Mouse (Mus musculus) embryonic facial prominence, embryonic 11.5 days (tissue): ENCODE measurements around the gene Jarid2. TPM values are rescaled to one million over a fixed set of nuclear protein-coding genes. Genes with fewer than 3 reads are reported as not detected.

Source experiments
- ATAC-seq: fragments of 200-750 bp; cut with Nextera tagmentation; replicated peaks from 2 replicates; pipeline ENCODE4 v1.8.0; 2017; ENCODE audit warnings: low read depth; ENCODE audit not compliant: insufficient number of reproducible peaks, low FRiP score, low TSS enrichment
- DNase-seq: peaks from one replicate; pipeline ENCODE4 v3.0.0-alpha.2; 2015; ENCODE audit warnings: low spot score
- H3K27ac ChIP-seq: fragments of 300-500 bp; sonication (generic); replicated peaks from 2 replicates; pipeline ENCODE4 v1.5.1; 2014; ENCODE audit warnings: mild to moderate bottlenecking, low read depth, low read length, control low read depth
- H3K27me3 ChIP-seq: fragments of 300-500 bp; sonication (generic); 2 replicates; pipeline ENCODE4 v1.6.1; 2014; ENCODE audit warnings: mild to moderate bottlenecking, low read length, moderate library complexity, mixed read lengths; ENCODE audit not compliant: control insufficient read depth, insufficient read depth
- H3K36me3 ChIP-seq: fragments of 300-500 bp; sonication (generic); replicated peaks from 2 replicates; pipeline ENCODE4 v1.6.1; 2014; ENCODE audit warnings: low read depth, mild to moderate bottlenecking, low read length, moderate library complexity, mixed read lengths; ENCODE audit not compliant: control insufficient read depth, insufficient read depth
- H3K4me1 ChIP-seq: fragments of 300-500 bp; sonication (generic); 2 replicates; pipeline ENCODE4 v1.6.1; 2014; ENCODE audit warnings: low read length, mixed read lengths; ENCODE audit not compliant: control insufficient read depth, insufficient read depth
- H3K4me2 ChIP-seq: fragments of 300-500 bp; sonication (generic); 2 replicates; pipeline ENCODE4 v1.6.1; 2014; ENCODE audit warnings: low read depth, mild to moderate bottlenecking, control low read depth, low read length, moderate library complexity
- H3K4me3 ChIP-seq: fragments of 300-500 bp; sonication (generic); 2 replicates; pipeline ENCODE4 v1.5.1; 2014; ENCODE audit warnings: low read depth, low read length, control low read depth
- H3K9ac ChIP-seq: fragments of 300-500 bp; sonication (generic); replicated peaks from 2 replicates; pipeline ENCODE4 v1.6.1; 2014; ENCODE audit warnings: mild to moderate bottlenecking, control low read depth, low read length
- H3K9me3 ChIP-seq: fragments of 300-500 bp; sonication (generic); replicated peaks from 2 replicates; pipeline ENCODE4 v1.6.1; 2016; ENCODE audit warnings: mild to moderate bottlenecking, low read length, inconsistent platforms, mixed read lengths; ENCODE audit not compliant: control insufficient read depth
- WGBS: fragments of 180-500 bp; shearing (Covaris S2); extraction: QIAGEN DNeasy Blood & Tissue Kit; methylation state at CpG from one replicate; pipeline ENCODE4 v1.1.7; 2014; 5-methylcytosine and 5-hydroxymethylcytosine counted together
- polyA plus RNA-seq: library from polyadenylated mRNA; unstranded; fragments of >200 nt; fragmentation: Nextera tagmentation; extraction: Ambion mirVana; gene quantifications from 2 replicates; pipeline ENCODE4 v1.2.1, GENCODE M21; 2014

The Jarid2 gene
- polyA plus RNA-seq, 1 experiment from 2014 or later, result 32.9 TPM

- WGBS, result 75% methylated on average over 5 of the region's 5 CpGs
- Histone ChIP-seq H3K27me3 (no peaks in the 10 kb centered on the region), H3K4me2 (no peak overlapping the region), H3K27ac (no peak overlapping the region), H3K9ac (no peak overlapping the region), H3K4me1 (no peaks in the 10 kb centered on the region), H3K9me3 (no peaks in the 10 kb centered on the region), H3K4me3 (no peak overlapping the region), H3K36me3 (no peaks in the 10 kb centered on the region; the same call in 1 of the 2 replicates)
- DNase-seq, result no peak
- ATAC-seq, result no peak
These were observed 41.7 kb downstream of the Jarid2 start for GRCm38 (mm10) chr13:44770808-44771605.

- no peak for ATAC-seq
- H3K27ac ChIP-seq, result no peak overlapping the region
- no peak overlapping the region for H3K4me3 ChIP-seq
- H3K27me3 ChIP-seq, result no peaks in the 10 kb centered on the region
- H3K4me2 ChIP-seq, result no peak overlapping the region
- no peaks in the 10 kb centered on the region for H3K4me1 ChIP-seq
- H3K9ac ChIP-seq, result no peak overlapping the region
- no peaks in the 10 kb centered on the region; the same call in 1 of the 2 replicates for H3K36me3 ChIP-seq
- WGBS, result 85% methylated on average over 3 of the region's 3 CpGs
- H3K9me3 ChIP-seq, result no peaks in the 10 kb centered on the region
- no peak for DNase-seq
These were observed 43.5 kb downstream of the Jarid2 start for GRCm38 (mm10) chr13:44772816-44773215.

- Histone ChIP-seq H3K4me2 (no peak overlapping the region), H3K4me3 (no peak overlapping the region), H3K4me1 (no peaks in the 10 kb centered on the region), H3K36me3 (no peaks in the 10 kb centered on the region; the same call in 1 of the 2 replicates), H3K27me3 (no peaks in the 10 kb centered on the region), H3K9me3 (no peaks in the 10 kb centered on the region), H3K27ac (no peak overlapping the region), H3K9ac (no peak overlapping the region)
- ATAC-seq (no peak), DNase-seq (no peak)
- 95% methylated on average over 4 of the region's 4 CpGs for WGBS
These were observed 45.1 kb downstream of the Jarid2 start for GRCm38 (mm10) chr13:44774351-44774750.

- DNase-seq (no peak), ATAC-seq (no peak)
- Histone ChIP-seq H3K27me3 (no peaks in the 10 kb centered on the region), H3K27ac (no peak overlapping the region), H3K4me3 (no peak overlapping the region), H3K9ac (no peak overlapping the region), H3K4me2 (no peak overlapping the region), H3K9me3 (no peaks in the 10 kb centered on the region), H3K36me3 (no peaks in the 10 kb centered on the region; the same call in 1 of the 2 replicates), H3K4me1 (no peaks in the 10 kb centered on the region)
- WGBS, result 83% methylated on average over 3 of the region's 3 CpGs
These were observed 46.1 kb downstream of the Jarid2 start for GRCm38 (mm10) chr13:44775396-44775795.

GRCm38 (mm10) chr13:44780506-44780905 is 51.2 kb downstream of the Jarid2 start:
- no peaks in the 10 kb centered on the region for H3K36me3 ChIP-seq
- H3K4me2 ChIP-seq, result no peak overlapping the region
- H3K27ac ChIP-seq, result no peak overlapping the region
- H3K27me3 ChIP-seq, result no peaks in the 10 kb centered on the region
- DNase-seq, result no peak
- WGBS, result 69% methylated on average over 1 of the region's 1 CpGs
- ATAC-seq, result no peak
- H3K9me3 ChIP-seq, result no peaks in the 10 kb centered on the region
- H3K4me1 ChIP-seq, result no peaks in the 10 kb centered on the region
- H3K4me3 ChIP-seq, result no peak overlapping the region
- no peak overlapping the region for H3K9ac ChIP-seq

- Histone ChIP-seq H3K4me2 (no peak overlapping the region), H3K36me3 (no peaks in the 10 kb centered on the region), H3K9ac (no peak overlapping the region), H3K27me3 (no peaks in the 10 kb centered on the region), H3K4me1 (no peaks in the 10 kb centered on the region), H3K4me3 (no peak overlapping the region), H3K9me3 (no peaks in the 10 kb centered on the region), H3K27ac (no peak overlapping the region)
- no peak for DNase-seq
- 57% methylated on average over 2 of the region's 2 CpGs for WGBS
- ATAC-seq, result no peak
These were observed 51.9 kb downstream of the Jarid2 start for GRCm38 (mm10) chr13:44781126-44781525.

GRCm38 (mm10) chr13:44784551-44784950 is 55.3 kb downstream of the Jarid2 start:
- 47% methylated on average over 1 of the region's 1 CpGs for WGBS
- Histone ChIP-seq H3K4me3 (no peak overlapping the region), H3K27ac (no peak overlapping the region), H3K27me3 (no peaks in the 10 kb centered on the region), H3K9ac (no peak overlapping the region), H3K4me2 (no peak overlapping the region), H3K4me1 (no peaks in the 10 kb centered on the region), H3K9me3 (no peaks in the 10 kb centered on the region), H3K36me3 (no peaks in the 10 kb centered on the region)
- no peak for DNase-seq
- ATAC-seq, result no peak

- no peaks in the 10 kb centered on the region for H3K36me3 ChIP-seq
- H3K27ac ChIP-seq, result no peak overlapping the region
- ATAC-seq (no peak), DNase-seq (peak; percentile 72)
- no peak overlapping the region for H3K4me2 ChIP-seq
- H3K9me3 ChIP-seq, result no peaks in the 10 kb centered on the region
- no peak overlapping the region for H3K4me3 ChIP-seq
- no peaks in the 10 kb centered on the region for H3K27me3 ChIP-seq
- no peak overlapping the region for H3K9ac ChIP-seq
- H3K4me1 ChIP-seq, result no peaks in the 10 kb centered on the region
- WGBS, result 26% methylated on average over 4 of the region's 4 CpGs
These were observed 57.0 kb downstream of the Jarid2 start for GRCm38 (mm10) chr13:44786291-44786690.
